ENCODE assay signal across 7 mouse cellular contexts in genomic region chr19:57361939-57362307, GRCm38 (mm10). TPM values are rescaled to one million over a fixed set of nuclear protein-coding genes. Genes with fewer than 3 reads are reported as not detected.
DNase-seq lines count a peak whose midpoint lies in the region; ATAC-seq and TF ChIP-seq lines count a peak whose summit lies in the region.

No protein-coding gene starts in this region.

- H3K9ac ChIP-seq in forebrain, embryonic 11.5 days (ENCODE audit: low read length): peak overlapping the region; percentile 99
- peak overlapping the region; percentile 99 for H3K9ac ChIP-seq in limb, embryonic 14.5 days (ENCODE audit: low read depth, low read length, severe bottlenecking)
- H3K9ac ChIP-seq in stomach, embryonic 16.5 days (ENCODE audit: low read length): peak overlapping the region; percentile 99

- H3K9me3 ChIP-seq in megakaryocyte, embryonic 14.5 days: no peaks in the 10 kb centered on the region
- no peaks in the 10 kb centered on the region for H3K9me3 ChIP-seq in forebrain, embryonic 11.5 days (ENCODE audit: control insufficient read depth, low read length)
- H3K9me3 ChIP-seq in limb, embryonic 14.5 days (ENCODE audit: control insufficient read depth, low read length): no peaks in the 10 kb centered on the region
- no peaks in the 10 kb centered on the region for H3K9me3 ChIP-seq in stomach, embryonic 16.5 days (replicated peaks; ENCODE audit: control insufficient read depth, low read length)

- H3K27me3 ChIP-seq in megakaryocyte, embryonic 14.5 days (replicated peaks): no peaks in the 10 kb centered on the region
- H3K27me3 ChIP-seq in forebrain, embryonic 11.5 days (ENCODE audit: control insufficient read depth, insufficient read depth, low read length): no peaks in the 10 kb centered on the region
- no peaks in the 10 kb centered on the region for H3K27me3 ChIP-seq in limb, embryonic 14.5 days (ENCODE audit: control insufficient read depth, insufficient read depth, low read length)
- H3K27me3 ChIP-seq in stomach, embryonic 16.5 days (ENCODE audit: control insufficient read depth, insufficient read depth, low read length): no peaks in the 10 kb centered on the region

- TF ChIP-seq POLR2A in limb, embryonic 14.5 days (IDR thresholded peaks at IDR 0.05; ENCODE audit: borderline replicate concordance, extremely low read depth, insufficient read depth, insufficient read length): no peak

- 23% methylated on average over 3 of the region's 3 CpGs for WGBS in forebrain, embryonic 11.5 days
- WGBS in limb, embryonic 14.5 days: 14% methylated on average over 3 of the region's 3 CpGs
- 10% methylated on average over 3 of the region's 3 CpGs for WGBS in stomach, embryonic 16.5 days

- H3K4me2 ChIP-seq in forebrain, embryonic 11.5 days (ENCODE audit: low read depth, low read length, severe bottlenecking): peak overlapping the region; percentile 58
- H3K4me2 ChIP-seq in limb, embryonic 14.5 days (replicated peaks; ENCODE audit: low read depth, low read length, severe bottlenecking): peak overlapping the region; percentile 47
- H3K4me2 ChIP-seq in stomach, embryonic 16.5 days (ENCODE audit: low read depth, low read length): peak overlapping the region; percentile 61

- ATAC-seq in megakaryocyte, adult 5-6 weeks (ENCODE audit: poor library complexity, severe bottlenecking): no peak
- no peak for ATAC-seq in forebrain, embryonic 11.5 days (replicated peaks; ENCODE audit: low FRiP score)
- ATAC-seq in limb, embryonic 14.5 days (ENCODE audit: low FRiP score, low read depth): no peak
- ATAC-seq in stomach, embryonic 16.5 days (ENCODE audit: insufficient read depth, low FRiP score): no peak
- no peak for ATAC-seq in megakaryocyte progenitor cell, adult 5-6 weeks (replicated peaks; ENCODE audit: poor library complexity)

- H3K27ac ChIP-seq in forebrain, embryonic 11.5 days (ENCODE audit: low read depth, low read length): peak overlapping the region; percentile 90; the same call in 1 of the 2 replicates
- peak overlapping the region; percentile 96 for H3K27ac ChIP-seq in limb, embryonic 14.5 days (replicated peaks; ENCODE audit: low read depth, low read length)
- H3K27ac ChIP-seq in stomach, embryonic 16.5 days (ENCODE audit: low read length): peak overlapping the region; percentile 97

- DNase-seq in forebrain, embryonic 11.5 days (ENCODE audit: low spot score): no peak
- DNase-seq in limb, embryonic 14.5 days (ENCODE audit: low spot score): no peak
- no peak for DNase-seq in cerebellum, adult 18-20 months

- peaks cover 75% of the 10 kb centered on the region for H3K4me1 ChIP-seq in megakaryocyte, embryonic 14.5 days
- H3K4me1 ChIP-seq in forebrain, embryonic 11.5 days (replicated peaks; ENCODE audit: control insufficient read depth, insufficient read depth, low read length): peaks cover 21% of the 10 kb centered on the region
- peaks cover 36% of the 10 kb centered on the region for H3K4me1 ChIP-seq in limb, embryonic 14.5 days (ENCODE audit: control insufficient read depth, insufficient read depth, low read length)
- H3K4me1 ChIP-seq in stomach, embryonic 16.5 days (ENCODE audit: control insufficient read depth, insufficient read depth, low read length): peaks cover 49% of the 10 kb centered on the region

- H3K36me3 ChIP-seq in megakaryocyte, embryonic 14.5 days (replicated peaks; ENCODE audit: low read length): peaks cover 9% of the 10 kb centered on the region
- H3K36me3 ChIP-seq in forebrain, embryonic 11.5 days (ENCODE audit: control insufficient read depth, insufficient read depth, low read length): no peaks in the 10 kb centered on the region
- no peaks in the 10 kb centered on the region for H3K36me3 ChIP-seq in limb, embryonic 14.5 days (ENCODE audit: control insufficient read depth, insufficient read depth, low read length)
- no peaks in the 10 kb centered on the region for H3K36me3 ChIP-seq in stomach, embryonic 16.5 days (ENCODE audit: control insufficient read depth, insufficient read depth, low read length)

- H3K4me3 ChIP-seq in megakaryocyte, embryonic 14.5 days (replicated peaks): peak overlapping the region; percentile 99
- peak overlapping the region; percentile 98 for H3K4me3 ChIP-seq in forebrain, embryonic 11.5 days (ENCODE audit: low read depth, low read length)
- H3K4me3 ChIP-seq in limb, embryonic 14.5 days (replicated peaks; ENCODE audit: low read length): peak overlapping the region; percentile 99
- H3K4me3 ChIP-seq in stomach, embryonic 16.5 days (replicated peaks; ENCODE audit: low read length): peak overlapping the region; percentile 92

RNA-seq across cellular contexts. Expression of gene Fam160b1, which starts 1.4 kb away (rescaled TPM):
- polyA plus RNA-seq in megakaryocyte, embryonic 14.5 days (2012; ENCODE audit: insufficient read depth, low replicate concordance): 2.9 TPM in 2 replicates
- total RNA-seq in megakaryocyte, adult 5-6 weeks (2015): 28.7 and 29.0 TPM in 2 replicates
- total RNA-seq in megakaryocyte, adult 5-6 weeks (2017): 18.4 and 18.8 TPM in 2 replicates
- polyA plus RNA-seq in forebrain, embryonic 11.5 days (2014; fragmentation: Nextera tagmentation; extraction: Ambion mirVana): 14.0 and 14.5 TPM in 2 replicates
- 23.0 and 26.5 TPM in 2 replicates for polyA plus RNA-seq in limb, embryonic 14.5 days (2012; rRNA removed)
- polyA plus RNA-seq in limb, embryonic 14.5 days (2014; fragmentation: Nextera tagmentation; extraction: Ambion mirVana): 19.3 and 21.5 TPM in 2 replicates
- polyA plus RNA-seq in stomach, embryonic 16.5 days (2015; fragmentation: Nextera tagmentation; extraction: Ambion mirVana): 11.6 and 12.4 TPM in 2 replicates
- total RNA-seq in megakaryocyte progenitor cell, adult 5-6 weeks (2015): 18.8 and 23.0 TPM in 2 replicates
- total RNA-seq in megakaryocyte progenitor cell, adult 5-6 weeks (2017): 12.7 and 13.2 TPM in 2 replicates

RNA-seq across cellular contexts. Expression of gene Ablim1, which starts 47.2 kb away (rescaled TPM):
- 0.17 TPM in 1 of 2 replicates, not detected in the other for polyA plus RNA-seq in megakaryocyte, embryonic 14.5 days (2012; ENCODE audit: insufficient read depth, low replicate concordance)
- 1.7 and 3.6 TPM in 2 replicates for total RNA-seq in megakaryocyte, adult 5-6 weeks (2015)
- total RNA-seq in megakaryocyte, adult 5-6 weeks (2017): 2.6 and 3.2 TPM in 2 replicates
- polyA plus RNA-seq in forebrain, embryonic 11.5 days (2014; fragmentation: Nextera tagmentation; extraction: Ambion mirVana): 17.0 and 19.9 TPM in 2 replicates
- 22.9 and 30.6 TPM in 2 replicates for polyA plus RNA-seq in limb, embryonic 14.5 days (2012; rRNA removed)
- 72.1 and 76.9 TPM in 2 replicates for polyA plus RNA-seq in limb, embryonic 14.5 days (2014; fragmentation: Nextera tagmentation; extraction: Ambion mirVana)
- polyA plus RNA-seq in stomach, embryonic 16.5 days (2015; fragmentation: Nextera tagmentation; extraction: Ambion mirVana): 66.5 and 85.4 TPM in 2 replicates
- 6.1 and 7.0 TPM in 2 replicates for total RNA-seq in megakaryocyte progenitor cell, adult 5-6 weeks (2015)
- total RNA-seq in megakaryocyte progenitor cell, adult 5-6 weeks (2017): 6.7 and 8.1 TPM in 2 replicates

Comparison
In these comparisons a context has a peak if more than half of its experiments do, and no peak if none do; other contexts are left out.
1. RNA of gene Ablim1, which starts 47.2 kb away (polyA plus RNA-seq): 22.9 to 76.9 TPM in limb, embryonic 14.5 days, 66.5 to 85.4 TPM in stomach, embryonic 16.5 days and 17.0 to 19.9 TPM in forebrain, embryonic 11.5 days; 0.17 TPM in megakaryocyte, embryonic 14.5 days; every median in the first group is over 10 times any median in the second.
2. Peak in every context shown above with its lines, with median percentiles within 50 percentile points of each other: H3K4me3 ChIP-seq, H3K27ac ChIP-seq, H3K4me2 ChIP-seq and H3K9ac ChIP-seq.